In genomic region chr11:12331997-12332396, GRCm38 (mm10) we compare ENCODE assay signal across 9 mouse cellular contexts.
A peak's percentile ranks its signal among the peaks of the same experiment; 100 is the strongest.
DNase-seq lines count a peak whose midpoint lies in the region; ATAC-seq and TF ChIP-seq lines count a peak whose summit lies in the region.
"Had no signal": no experiment of that assay in that cellular context is flagged by ENCODE, and none has a peak within 500 bp of the region (broad histone marks: within the 10 kb centered on the region; RNA-seq: fewer than 3 reads in every experiment).

No protein-coding gene starts in this region.

- peak overlapping the region; percentile 65 for H3K27ac ChIP-seq in kidney, postnatal 0 days
- no peak overlapping the region for H3K27ac ChIP-seq in lung, postnatal 0 days (ENCODE audit: low read length)
- peak overlapping the region; percentile 55; the same call in 1 of the 2 replicates for H3K27ac ChIP-seq in stomach, embryonic 14.5 days (ENCODE audit: low read length)

- H3K9me3 ChIP-seq in kidney, postnatal 0 days (replicated peaks; ENCODE audit: low read length) = no peaks in the 10 kb centered on the region
- no peaks in the 10 kb centered on the region for H3K9me3 ChIP-seq in lung, postnatal 0 days (ENCODE audit: low read length)
- no peaks in the 10 kb centered on the region for H3K9me3 ChIP-seq in stomach, embryonic 14.5 days (ENCODE audit: control insufficient read depth, low read depth, low read length)

- TF ChIP-seq EP300 in lung, postnatal 0 days (IDR thresholded peaks at IDR 0.05) = no peak; the same call in 1 of the 2 replicates

- peaks cover 5% of the 10 kb centered on the region; the same call in 1 of the 2 replicates for H3K4me1 ChIP-seq in lung, adult 2 months (ENCODE audit: control insufficient read depth, insufficient read depth, low read length)
- H3K4me1 ChIP-seq in kidney, postnatal 0 days (replicated peaks; ENCODE audit: insufficient read depth, low read length) = peaks cover 7% of the 10 kb centered on the region
- peaks cover 3% of the 10 kb centered on the region; the same call in 1 of the 2 replicates for H3K4me1 ChIP-seq in lung, postnatal 0 days (ENCODE audit: insufficient read depth, low read depth, low read length)
- no peaks in the 10 kb centered on the region for H3K4me1 ChIP-seq in stomach, embryonic 14.5 days (ENCODE audit: control insufficient read depth, insufficient read depth, low read length)

- 30% methylated on average over 2 of the region's 2 CpGs for WGBS in lung, adult 2 months
- WGBS in kidney, postnatal 0 days = 30% methylated on average over 2 of the region's 2 CpGs
- 15% methylated on average over 2 of the region's 2 CpGs for WGBS in lung, postnatal 0 days
- WGBS in stomach, embryonic 14.5 days = 30% methylated on average over 2 of the region's 2 CpGs

- ATAC-seq in kidney, postnatal 0 days (replicated peaks; ENCODE audit: low FRiP score, low read depth) = peak; percentile 85
- ATAC-seq in lung, postnatal 0 days = peak; percentile 44
- ATAC-seq in stomach, embryonic 14.5 days (ENCODE audit: insufficient number of reproducible peaks, insufficient read depth, low FRiP score, low read depth) = peak; percentile 77; the same call in 1 of the 2 replicates
- no peak for ATAC-seq in activated CD4-positive, CD25-positive, alpha-beta regulatory T cell, adult 4 months

- H3K9ac ChIP-seq in kidney, postnatal 0 days (ENCODE audit: low read depth, low read length) = no peak overlapping the region
- no peak overlapping the region for H3K9ac ChIP-seq in lung, postnatal 0 days (replicated peaks; ENCODE audit: low read depth)
- no peak overlapping the region for H3K9ac ChIP-seq in stomach, embryonic 14.5 days (replicated peaks; ENCODE audit: low read depth, low read length)

- no peaks in the 10 kb centered on the region for H3K36me3 ChIP-seq in kidney, postnatal 0 days (ENCODE audit: insufficient read depth, low read length)
- H3K36me3 ChIP-seq in lung, postnatal 0 days (ENCODE audit: insufficient read depth, low read length) = no peaks in the 10 kb centered on the region
- no peaks in the 10 kb centered on the region for H3K36me3 ChIP-seq in stomach, embryonic 14.5 days (ENCODE audit: control insufficient read depth, insufficient read depth, low read length)

- H3K27me3 ChIP-seq in kidney, postnatal 0 days (ENCODE audit: insufficient read depth, low read length) = no peaks in the 10 kb centered on the region
- H3K27me3 ChIP-seq in lung, postnatal 0 days (replicated peaks; ENCODE audit: insufficient read depth, low read length) = no peaks in the 10 kb centered on the region
- no peaks in the 10 kb centered on the region for H3K27me3 ChIP-seq in stomach, embryonic 14.5 days (ENCODE audit: control insufficient read depth, insufficient read depth, low read length)

- TF ChIP-seq CTCF in lung, adult 2 months (IDR thresholded peaks at IDR 0.05; ENCODE audit: insufficient read depth, low read length) = no peak
- TF ChIP-seq CTCF in kidney, postnatal 0 days (IDR thresholded peaks at IDR 0.05; ENCODE audit: low read depth) = no peak
- no peak for TF ChIP-seq CTCF in lung, postnatal 0 days (IDR thresholded peaks at IDR 0.05)

- DNase-seq in lung, adult 2 months = peak; percentile 15
- no peak for DNase-seq in lung, postnatal 25 days (ENCODE audit: low spot score)
- DNase-seq in heart, adult 8-10 months (ENCODE audit: low spot score) = peak; percentile 40
- DNase-seq in kidney, postnatal 0 days (ENCODE audit: low spot score) = peak; percentile 77
- DNase-seq in lung, postnatal 0 days (ENCODE audit: low spot score) = peak; percentile 78
- DNase-seq in spleen, postnatal 4 days (ENCODE audit: low spot score in 2 of 2) = no peak

- TF ChIP-seq POLR2A in lung, adult 2 months (IDR thresholded peaks at IDR 0.05; ENCODE audit: borderline replicate concordance, extremely low read depth, low read depth, low read length) = no peak

- no peak overlapping the region for H3K4me3 ChIP-seq in lung, adult 2 months (replicated peaks; ENCODE audit: extremely low read depth, low read depth, low read length)
- no peak overlapping the region for H3K4me3 ChIP-seq in kidney, postnatal 0 days (replicated peaks; ENCODE audit: low read depth, low read length)
- H3K4me3 ChIP-seq in lung, postnatal 0 days (ENCODE audit: low read depth, low read length) = no peak overlapping the region
- H3K4me3 ChIP-seq in stomach, embryonic 14.5 days (ENCODE audit: low read depth, low read length) = no peak overlapping the region
- H3K4me3 ChIP-seq: myocyte had no signal

- H3K4me2 ChIP-seq in kidney, postnatal 0 days (ENCODE audit: low read length) = no peak overlapping the region
- no peak overlapping the region for H3K4me2 ChIP-seq in lung, postnatal 0 days (replicated peaks; ENCODE audit: low read depth, low read length)
- H3K4me2 ChIP-seq in stomach, embryonic 14.5 days (replicated peaks; ENCODE audit: low read depth, low read length) = no peak overlapping the region

Comparison
In these comparisons a context has a peak if more than half of its experiments do, and no peak if none do; other contexts are left out.
1. DNase-seq: peak in lung, adult 2 months (single experiment), heart, adult 8-10 months (single experiment), kidney, postnatal 0 days (single experiment) and lung, postnatal 0 days (single experiment); none in lung, postnatal 25 days (single experiment) and spleen, postnatal 4 days (0 of 2).